Mouse (Mus musculus) midbrain, embryonic 12.5 days (tissue): ENCODE measurements at regions not wholly inside any gene's neighbourhood (a gene's known extent, or its start where the extent isn't known, plus 50 kb on each side); places are given as distances from the start of the nearest gene placed in this dataset.

Experiments
- ATAC-seq: fragments of 200-750 bp; cut with Nextera tagmentation; 2 replicates; pipeline ENCODE4 v1.8.0; 2017; ENCODE audit warnings: low read depth, moderate TSS enrichment, moderate library complexity; ENCODE audit not compliant: low FRiP score
- H3K27ac ChIP-seq: fragments of 300-500 bp; sonication (generic); replicated peaks from 2 replicates; pipeline ENCODE4 v1.5.1; 2016; ENCODE audit warnings: mild to moderate bottlenecking
- H3K27me3 ChIP-seq: fragments of 300-500 bp; sonication (generic); 2 replicates; pipeline ENCODE4 v1.6.1; 2016; ENCODE audit warnings: mild to moderate bottlenecking
- H3K36me3 ChIP-seq: fragments of 300-500 bp; sonication (generic); 2 replicates; pipeline ENCODE4 v1.6.1; 2016
- H3K4me1 ChIP-seq: fragments of 300-500 bp; sonication (generic); 2 replicates; pipeline ENCODE4 v1.6.1; 2016
- H3K4me2 ChIP-seq: fragments of 300-500 bp; sonication (generic); replicated peaks from 2 replicates; pipeline ENCODE4 v1.6.1; 2016; ENCODE audit warnings: mild to moderate bottlenecking, moderate library complexity
- H3K4me3 ChIP-seq: fragments of 300-500 bp; sonication (generic); 2 replicates; pipeline ENCODE4 v1.5.1; 2016; ENCODE audit warnings: mild to moderate bottlenecking
- H3K9ac ChIP-seq: fragments of 300-500 bp; sonication (generic); replicated peaks from 2 replicates; pipeline ENCODE4 v1.6.1; 2016; ENCODE audit warnings: mild to moderate bottlenecking, moderate library complexity
- H3K9me3 ChIP-seq: fragments of 300-500 bp; sonication (generic); 2 replicates; pipeline ENCODE4 v1.6.1; 2016; ENCODE audit warnings: mild to moderate bottlenecking
- WGBS: fragments of 180-500 bp; shearing (Covaris S2); methylation state at CpG from one replicate; pipeline ENCODE4 v1.1.7; 2016; 5-methylcytosine and 5-hydroxymethylcytosine counted together

DNA sequence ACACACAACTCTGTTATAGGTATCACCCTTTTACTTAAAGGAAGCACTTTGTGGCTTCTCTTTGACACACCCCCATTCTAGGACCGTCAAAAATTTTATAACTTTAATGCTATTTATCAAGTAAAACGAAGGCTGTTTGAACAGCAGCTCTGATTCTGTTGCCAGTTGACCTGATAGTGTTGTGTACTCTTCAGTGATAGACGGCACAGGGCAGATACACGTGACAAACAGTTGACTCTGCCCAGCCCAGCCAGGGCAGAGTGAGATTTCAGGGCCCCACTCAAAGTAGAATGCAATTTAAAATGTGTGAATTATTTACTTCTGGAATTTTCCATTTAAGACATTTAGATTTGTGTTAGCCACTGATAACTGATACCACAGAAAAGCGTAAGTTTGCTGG is 55.1 kb upstream of the Plxnc1 start:
- 91% methylated on average over 5 of the region's 5 CpGs for WGBS
- H3K9ac ChIP-seq = no peak overlapping the region
- no peak for ATAC-seq
- H3K4me3 ChIP-seq = no peak overlapping the region
- H3K4me1 ChIP-seq = 0 out of 2 replicates have a peak, but pooled peaks cover 3% of the 10 kb centered on the region
- H3K27ac ChIP-seq = no peak overlapping the region
- no peak overlapping the region for H3K4me2 ChIP-seq
- no peaks in the 10 kb centered on the region for H3K27me3 ChIP-seq
- no peaks in the 10 kb centered on the region for H3K36me3 ChIP-seq
- no peaks in the 10 kb centered on the region for H3K9me3 ChIP-seq
